Mouse (Mus musculus) G1E (cell line): ENCODE data around the gene Mkrn3. TPM values are rescaled to one million over a fixed set of nuclear protein-coding genes. Genes with fewer than 3 reads are reported as not detected.

Experiments used
- ATAC-seq: 2 replicates; pipeline ENCODE4 v1.8.0; 2016; ENCODE audit warnings: mild to moderate bottlenecking; ENCODE audit not compliant: insufficient number of reproducible peaks, poor library complexity, low FRiP score, severe bottlenecking; ENCODE audit errors: extremely low read depth
- DNase-seq: peaks from one replicate; pipeline ENCODE4 v3.0.0; 2012; ENCODE audit warnings: low spot score
- H3K27me3 ChIP-seq: 2 replicates; pipeline ENCODE4 v1.6.1; 2012; ENCODE audit warnings: mild to moderate bottlenecking, low read length, inconsistent platforms; ENCODE audit not compliant: insufficient read depth
- H3K36me3 ChIP-seq: replicated peaks from 2 replicates; pipeline ENCODE3; 2012; ENCODE audit warnings: mild to moderate bottlenecking, inconsistent platforms
- H3K4me1 ChIP-seq: 2 replicates; pipeline ENCODE4 v1.6.1; 2012; ENCODE audit warnings: low read depth, low read length, inconsistent platforms, mixed read lengths; ENCODE audit not compliant: insufficient read depth
- H3K4me3 ChIP-seq: 2 replicates; pipeline ENCODE4 v1.5.1; 2012; ENCODE audit warnings: low read depth, mild to moderate bottlenecking, inconsistent platforms, low read length, moderate library complexity, mixed read lengths
- H3K9me3 ChIP-seq: replicated peaks from 2 replicates; pipeline ENCODE4 v1.6.1; 2012; ENCODE audit warnings: inconsistent platforms
- CTCF ChIP-seq: IDR thresholded peaks from 2 replicates; pipeline ENCODE4 v1.5.1; 2012; ENCODE audit warnings: low read depth, low read length, inconsistent platforms, mixed read lengths
- GATA1 ChIP-seq: IDR thresholded peaks from 2 replicates; pipeline ENCODE4 v1.6.1; 2012; ENCODE audit warnings: borderline replicate concordance, low read length, inconsistent platforms, mixed read lengths
- GATA2 ChIP-seq: IDR thresholded peaks from 2 replicates; pipeline ENCODE4 v1.6.1; 2012; ENCODE audit warnings: low read depth, low read length, inconsistent platforms, borderline replicate concordance
- POLR2AphosphoS5 ChIP-seq: IDR thresholded peaks from 2 replicates; pipeline ENCODE4 v1.6.1; 2012; ENCODE audit warnings: low read depth, low read length, inconsistent platforms; ENCODE audit not compliant: insufficient replicate concordance
- TAL1 ChIP-seq: conservative IDR thresholded peaks from 2 replicates; pipeline ENCODE4 v1.6.1; 2012; ENCODE audit warnings: low read depth, low read length, inconsistent platforms, mixed read lengths
- polyA plus RNA-seq: library from polyadenylated mRNA; stranded (reverse); fragments of >175 nt; gene quantifications from 2 replicates; pipeline ENCODE4 v1.2.3, GENCODE M21; 2012
- total RNA-seq, 2 experiments: library from RNA; stranded (forward) in 1 of 2; stranded (reverse) in 1 of 2; fragments of 200-1000 nt in 1 of 2; fragments of >200 nt in 1 of 2; fragmentation: Nextera tagmentation in 1 of 2; gene quantifications; 2 replicates each; pipeline ENCODE4 v1.2.3; 2014 to 2017

Gene Mkrn3
- total and polyA plus RNA-seq, 3 experiments = 1.2 to 6.2 (median 4.4) TPM

GRCm38 (mm10) chr7:62388291-62388690, 31.6 kb downstream of the Mkrn3 start:
- Histone ChIP-seq H3K9me3 (no peaks in the 10 kb centered on the region), H3K36me3 (no peaks in the 10 kb centered on the region), H3K27me3 (no peaks in the 10 kb centered on the region), H3K4me3 (no peak overlapping the region), H3K4me1 (no peaks in the 10 kb centered on the region)
- no peak for DNase-seq
- ATAC-seq = no peak
- TF ChIP-seq CTCF (no peak), TAL1 (no peak), POLR2AphosphoS5 (no peak), GATA1 (no peak), GATA2 (no peak)

- DNase-seq (no peak), ATAC-seq (peak; percentile 68; the same call in 1 of the 2 replicates)
- peaks cover 18% of the 10 kb centered on the region for H3K9me3 ChIP-seq
- H3K4me3 ChIP-seq = no peak overlapping the region
- H3K4me1 ChIP-seq = no peaks in the 10 kb centered on the region
- no peaks in the 10 kb centered on the region for H3K36me3 ChIP-seq
- no peaks in the 10 kb centered on the region for H3K27me3 ChIP-seq
- TF ChIP-seq CTCF = 0 out of 2 replicates have a peak, but pooled peaks have one; percentile 14
- TF ChIP-seq TAL1 = no peak
Observed at GRCm38 (mm10) chr7:62382391-62382790, 37.5 kb downstream of the Mkrn3 start.

GRCm38 (mm10) chr7:62378529-62378928, 41.4 kb downstream of the Mkrn3 start:
- Histone ChIP-seq H3K27me3 (no peaks in the 10 kb centered on the region; the same call in 1 of the 2 replicates), H3K9me3 (peaks cover 23% of the 10 kb centered on the region), H3K4me1 (no peaks in the 10 kb centered on the region), H3K4me3 (no peak overlapping the region), H3K36me3 (no peaks in the 10 kb centered on the region)
- DNase-seq (no peak), ATAC-seq (no peak)
- TF ChIP-seq POLR2AphosphoS5 (no peak), GATA1 (no peak), CTCF (no peak), GATA2 (no peak), TAL1 (no peak)

GRCm38 (mm10) chr7:62377313-62377712, 42.6 kb downstream of the Mkrn3 start:
- Histone ChIP-seq H3K36me3 (no peaks in the 10 kb centered on the region), H3K9me3 (peaks cover 23% of the 10 kb centered on the region), H3K4me3 (0 out of 2 replicates have a peak overlapping the region, but pooled peaks have one; percentile 9), H3K27me3 (no peaks in the 10 kb centered on the region; the same call in 1 of the 2 replicates), H3K4me1 (no peaks in the 10 kb centered on the region)
- no peak for DNase-seq
- TF ChIP-seq GATA1 = no peak
- no peak for TF ChIP-seq GATA2
- no peak for TF ChIP-seq CTCF
- TF ChIP-seq TAL1 = no peak
- no peak for TF ChIP-seq POLR2AphosphoS5
- no peak for ATAC-seq

GRCm38 (mm10) chr7:62376510-62377304, 43.2 kb downstream of the Mkrn3 start, which contains the start of gene Magel2:
Gene Magel2 (plus strand): TSS chr7:62377010.
- Histone ChIP-seq H3K4me1 (no peaks in the 10 kb centered on the region), H3K27me3 (no peaks in the 10 kb centered on the region; the same call in 1 of the 2 replicates), H3K36me3 (no peaks in the 10 kb centered on the region), H3K9me3 (peaks cover 23% of the 10 kb centered on the region), H3K4me3 (0 out of 2 replicates have a peak within 1 kb of the TSS, but pooled peaks have one; percentile 9)
- no peak for DNase-seq
- TF ChIP-seq CTCF (no peak), POLR2AphosphoS5 (no peak), TAL1 (no peak), GATA2 (no peak), GATA1 (no peak)
- ATAC-seq = no peak

GRCm38 (mm10) chr7:62375658-62376057, 44.3 kb downstream of the Mkrn3 start:
- Histone ChIP-seq H3K9me3 (peaks cover 23% of the 10 kb centered on the region), H3K4me1 (no peaks in the 10 kb centered on the region), H3K27me3 (no peaks in the 10 kb centered on the region; the same call in 1 of the 2 replicates), H3K4me3 (no peak overlapping the region), H3K36me3 (no peaks in the 10 kb centered on the region)
- DNase-seq (no peak), ATAC-seq (no peak)
- TF ChIP-seq GATA1 = no peak
- TF ChIP-seq GATA2 = no peak
- no peak for TF ChIP-seq CTCF
- TF ChIP-seq TAL1 = no peak
- no peak for TF ChIP-seq POLR2AphosphoS5

Other genes with a start within 250 kb of the Mkrn3 start
- gene Ndn, start 73.6 kb downstream of the Mkrn3 start, total RNA-seq (2014; fragmentation: Nextera tagmentation) = not detected in 2 replicates
- 0.05 TPM in 1 of 2 replicates, not detected in the other for gene Ndn, start 73.6 kb downstream of the Mkrn3 start, total RNA-seq (2017)
- gene Ndn, start 73.6 kb downstream of the Mkrn3 start, polyA plus RNA-seq = 0.01 TPM in 1 of 2 replicates, not detected in the other
- gene Magel2, start 43.1 kb downstream of the Mkrn3 start, total RNA-seq (2014; fragmentation: Nextera tagmentation) = not detected in 2 replicates
- gene Magel2, start 43.1 kb downstream of the Mkrn3 start, total RNA-seq (2017) = 0.05 TPM in 1 of 2 replicates, not detected in the other
- not detected in 2 replicates for gene Magel2, start 43.1 kb downstream of the Mkrn3 start, polyA plus RNA-seq
- not detected in 2 replicates for gene Peg12, start 44.4 kb upstream of the Mkrn3 start, total RNA-seq (2014; fragmentation: Nextera tagmentation)
- 0.05 TPM in 1 of 2 replicates, not detected in the other for gene Peg12, start 44.4 kb upstream of the Mkrn3 start, total RNA-seq (2017)
- gene Peg12, start 44.4 kb upstream of the Mkrn3 start, polyA plus RNA-seq = not detected in 2 replicates